Mouse (Mus musculus): ENCODE data around the gene Cxcl10. TPM values are rescaled to one million over a fixed set of nuclear protein-coding genes. Genes with fewer than 3 reads are reported as not detected.

The Cxcl10 gene
- total RNA-seq, 4 experiments from 2014 or later = 0.35 to 2.1 (median 1.1) TPM

- no peak for DNase-seq
Observed at GRCm38 (mm10) chr5:92368392-92368791, 19.7 kb upstream of the Cxcl10 start.

GRCm38 (mm10) chr5:92366565-92366964 lies 17.9 kb upstream of the Cxcl10 start:
- no peak for DNase-seq

- DNase-seq = no peak
Observed at GRCm38 (mm10) chr5:92365146-92365705, 16.5 kb upstream of the Cxcl10 start.

- DNase-seq = no peak
Observed at GRCm38 (mm10) chr5:92364011-92364410, 15.3 kb upstream of the Cxcl10 start.

GRCm38 (mm10) chr5:92363179-92363578 lies 14.5 kb upstream of the Cxcl10 start:
- DNase-seq = no peak

GRCm38 (mm10) chr5:92358767-92359455 lies 10.2 kb upstream of the Cxcl10 start:
- no peak for DNase-seq

- DNase-seq = no peak
Observed at GRCm38 (mm10) chr5:92358033-92358432, 9.3 kb upstream of the Cxcl10 start.

GRCm38 (mm10) chr5:92353517-92353916 lies 4.8 kb upstream of the Cxcl10 start:
- peak; percentile 64 for DNase-seq

GRCm38 (mm10) chr5:92352716-92353115 lies 4.0 kb upstream of the Cxcl10 start:
- peak; percentile 31 for DNase-seq

- DNase-seq = no peak
Observed at GRCm38 (mm10) chr5:92349731-92350130, 1.0 kb upstream of the Cxcl10 start.

GRCm38 (mm10) chr5:92345006-92345405 lies 3.7 kb downstream of the Cxcl10 start:
- DNase-seq = no peak

- no peak for DNase-seq
Observed at GRCm38 (mm10) chr5:92340606-92341005, 8.1 kb downstream of the Cxcl10 start.

- no peak for DNase-seq
Observed at GRCm38 (mm10) chr5:92336743-92337142, 11.9 kb downstream of the Cxcl10 start.

GRCm38 (mm10) chr5:92332359-92332840 lies 16.3 kb downstream of the Cxcl10 start:
- peak; percentile 48 for DNase-seq

- no peak for DNase-seq
Observed at GRCm38 (mm10) chr5:92331635-92332338, 16.9 kb downstream of the Cxcl10 start, which contains the start of gene Art3. Gene Art3, plus strand, starts transcription at chr5:92331827.

- DNase-seq = no peak
Observed at GRCm38 (mm10) chr5:92331122-92331521, 17.6 kb downstream of the Cxcl10 start.

GRCm38 (mm10) chr5:92327929-92328328 lies 20.8 kb downstream of the Cxcl10 start, which contains the start of gene Cxcl9:
Gene Cxcl9, minus strand, starts transcription at chr5:92328079.
- no peak for DNase-seq

- no peak for DNase-seq
Observed at GRCm38 (mm10) chr5:92327367-92327766, 21.3 kb downstream of the Cxcl10 start.

GRCm38 (mm10) chr5:92323264-92323663 lies 25.4 kb downstream of the Cxcl10 start:
- peak; percentile 54 for DNase-seq

GRCm38 (mm10) chr5:92322612-92323011 lies 26.1 kb downstream of the Cxcl10 start:
- no peak for DNase-seq

- no peak for DNase-seq
Observed at GRCm38 (mm10) chr5:92321631-92322400, 26.9 kb downstream of the Cxcl10 start.

- no peak for DNase-seq
Observed at GRCm38 (mm10) chr5:92318596-92318995, 30.1 kb downstream of the Cxcl10 start.

- no peak for DNase-seq
Observed at GRCm38 (mm10) chr5:92318119-92318518, 30.6 kb downstream of the Cxcl10 start.
